Mouse (Mus musculus) Patski (cell line): ENCODE data around the gene Mon1b. TPM values are rescaled to one million over a fixed set of nuclear protein-coding genes. Genes with fewer than 3 reads are reported as not detected.

Source experiments
- ATAC-seq: fragments of 100-300 bp; one replicate; pipeline ENCODE4 v1.8.0; 2021
- CTCF ChIA-PET: fragments of 350-600 bp; sonication (Branson Sonifier 250); formaldehyde crosslinking; loops from one replicate; lab custom pipeline; 2022; ENCODE audit warnings: inconsistent platforms; lab: Charles Lee
- POLR2A ChIA-PET: fragments of 350-600 bp; sonication (Branson Sonifier 250); formaldehyde crosslinking; loops from one replicate; lab custom pipeline; 2022; ENCODE audit warnings: antibody characterized with exemption, inconsistent platforms; lab: Charles Lee
- DNase-seq: peaks from one replicate; pipeline ENCODE4 v3.0.0-alpha.2; 2011; ENCODE audit warnings: low read depth, low spot score
- H3K27me3 ChIP-seq: fragments of 371-371 bp; one replicate; pipeline ENCODE4 v1.5.1; 2021
- CTCF ChIP-seq: fragments of 100-300 bp; IDR thresholded peaks from one replicate; pipeline ENCODE4 v1.5.1; 2021
- in situ Hi-C: fragments of 300-500 bp; cut with MboI; formaldehyde crosslinking; loops from 3 replicates; pipeline ENCODE4 v1.11.1; 2018; ENCODE audit warnings: low pct_unique_long_range_greater_than_20kb, mixed read lengths
- polyA plus RNA-seq: library from polyadenylated mRNA; unstranded; gene quantifications from one replicate; pipeline ENCODE4 v1.2.3, GENCODE M21; 2021

Gene Mon1b
- polyA plus RNA-seq, 1 experiment from 2014 or later: 12.8 TPM

GRCm38 (mm10) chr8:113652450-113652849 lies 17.1 kb downstream of the Mon1b start:
- ATAC-seq: no peak
- H3K27me3 ChIP-seq: peaks cover 5% of the 10 kb centered on the region
- TF ChIP-seq CTCF: no peak
- in situ Hi-C loops: loop anchor here (10.0 kb wide), 1 partner anchor 722 kb away; no protein-coding TSS in a partner anchor
- ChIA-PET CTCF (no interaction called here), POLR2A (no interaction called here)
- DNase-seq: no peak

- POLR2A ChIA-PET: no interaction called here
- DNase-seq: no peak
- TF ChIP-seq CTCF: no peak
- in situ Hi-C loops: loop anchor here (10.0 kb wide), 1 partner anchor 722 kb away; no protein-coding TSS in a partner anchor
- ATAC-seq: no peak
- CTCF ChIA-PET: no interaction called here
- peaks cover 5% of the 10 kb centered on the region for H3K27me3 ChIP-seq
These were observed 17.8 kb downstream of the Mon1b start for GRCm38 (mm10) chr8:113653151-113653550.

GRCm38 (mm10) chr8:113656154-113656553 lies 20.8 kb downstream of the Mon1b start:
- ChIA-PET CTCF (interaction anchor here (1.0 to 2.1 kb wide), 2 partner anchors 8 to 329 kb away, joined by 5 read pairs; no protein-coding TSS in a partner anchor), POLR2A (no interaction called here)
- in situ Hi-C loops: loop anchor here (5.0 to 10.0 kb wide), 2 partner anchors 326 to 719 kb away; no protein-coding TSS in a partner anchor

GRCm38 (mm10) chr8:113656681-113657298 lies 21.4 kb downstream of the Mon1b start:
- no peak for DNase-seq
- no peak for ATAC-seq
- ChIA-PET CTCF (interaction anchor here (1.0 to 2.1 kb wide), 2 partner anchors 8 to 328 kb away, joined by 5 read pairs; no protein-coding TSS in a partner anchor), POLR2A (no interaction called here)
- TF ChIP-seq CTCF: no peak
- in situ Hi-C loops: loop anchor here (5.0 to 10.0 kb wide), 2 partner anchors 326 to 718 kb away; no protein-coding TSS in a partner anchor
- H3K27me3 ChIP-seq: no peaks in the 10 kb centered on the region

More at GRCm38 (mm10) chr8:113656154-113656553, 20.8 kb downstream of the Mon1b start:
- no peaks in the 10 kb centered on the region for H3K27me3 ChIP-seq
- DNase-seq (no peak), ATAC-seq (peak; percentile 2)
- TF ChIP-seq CTCF: no peak

GRCm38 (mm10) chr8:113660128-113660527 lies 24.7 kb downstream of the Mon1b start:
- no peak for ATAC-seq
- no peak for TF ChIP-seq CTCF
- POLR2A ChIA-PET: interaction anchor here (0.6 kb wide), 1 partner anchor 261 kb away, joined by 4 read pairs; no protein-coding TSS in a partner anchor
- in situ Hi-C loops: loop anchor here (5.0 kb wide), 1 partner anchor 777 kb away; the partner anchor contains the start of gene Wwox
- H3K27me3 ChIP-seq: no peaks in the 10 kb centered on the region
- no peak for DNase-seq
- CTCF ChIA-PET: interaction anchor here (0.8 kb wide), 1 partner anchor 325 kb away, joined by 3 read pairs; no protein-coding TSS in a partner anchor

- ATAC-seq (peak; percentile 70), DNase-seq (peak; percentile 60)
- peak; percentile 97 for TF ChIP-seq CTCF
- CTCF ChIA-PET: interaction anchor here (0.6 to 3.7 kb wide), 37 partner anchors 8 to 706 kb away, joined by 3 to 36 read pairs (median 4); partner anchors contain the start of gene Adamts18
- POLR2A ChIA-PET: interaction anchor here (0.6 kb wide), 1 partner anchor 400 kb away, joined by 3 read pairs; no protein-coding TSS in a partner anchor
- no peaks in the 10 kb centered on the region for H3K27me3 ChIP-seq
- in situ Hi-C loops: loop anchor here (5.0 kb wide), 1 partner anchor 773 kb away; the partner anchor contains the start of gene Wwox
These were observed 29.2 kb downstream of the Mon1b start for GRCm38 (mm10) chr8:113664544-113664943.

- H3K27me3 ChIP-seq: no peaks in the 10 kb centered on the region
- TF ChIP-seq CTCF: no peak
- DNase-seq (no peak), ATAC-seq (no peak)
- in situ Hi-C loops: no loop called here
- POLR2A ChIA-PET: no interaction called here
- CTCF ChIA-PET: interaction anchor here (0.7 to 3.7 kb wide), 35 partner anchors 9 to 773 kb away, joined by 3 to 36 read pairs (median 4); partner anchors contain the start of gene Adamts18
These were observed 29.6 kb downstream of the Mon1b start for GRCm38 (mm10) chr8:113665036-113665435.

GRCm38 (mm10) chr8:113665951-113666350 lies 30.6 kb downstream of the Mon1b start:
- no peak for ATAC-seq
- no peaks in the 10 kb centered on the region for H3K27me3 ChIP-seq
- CTCF ChIA-PET: interaction anchor here (1.1 to 3.7 kb wide), 5 partner anchors 8 to 772 kb away, joined by 3 to 36 read pairs (median 4); no protein-coding TSS in a partner anchor
- POLR2A ChIA-PET: interaction anchor here (0.6 kb wide), 1 partner anchor 319 kb away, joined by 3 read pairs; no protein-coding TSS in a partner anchor
- in situ Hi-C loops: no loop called here
- DNase-seq: no peak
- TF ChIP-seq CTCF: no peak

GRCm38 (mm10) chr8:113666714-113667432 lies 31.5 kb downstream of the Mon1b start:
- H3K27me3 ChIP-seq: no peaks in the 10 kb centered on the region
- in situ Hi-C loops: no loop called here
- DNase-seq (no peak), ATAC-seq (no peak)
- no peak for TF ChIP-seq CTCF
- CTCF ChIA-PET: interaction anchor here (2.1 to 3.7 kb wide), 2 partner anchors 9 to 318 kb away, joined by 5 to 36 read pairs; no protein-coding TSS in a partner anchor
- POLR2A ChIA-PET: interaction anchor here (0.6 kb wide), 1 partner anchor 179 kb away, joined by 5 read pairs; no protein-coding TSS in a partner anchor

- no peak for TF ChIP-seq CTCF
- no peaks in the 10 kb centered on the region for H3K27me3 ChIP-seq
- in situ Hi-C loops: loop anchor here (5.0 to 10.0 kb wide), 2 partner anchors 135 to 392 kb away; no protein-coding TSS in a partner anchor
- ATAC-seq (no peak), DNase-seq (no peak)
- POLR2A ChIA-PET: no interaction called here
- CTCF ChIA-PET: no interaction called here
These were observed 34.5 kb downstream of the Mon1b start for GRCm38 (mm10) chr8:113669924-113670323.
